Mouse (Mus musculus) liver, embryonic 15.5 days (tissue): ENCODE results near the gene Ep400. TPM values are rescaled to one million over a fixed set of nuclear protein-coding genes. Genes with fewer than 3 reads are reported as not detected.
A peak's percentile ranks its signal among the peaks of the same experiment; 100 is the strongest.

Experiments used
- ATAC-seq: fragments of 200-750 bp; cut with Nextera tagmentation; 2 replicates; pipeline ENCODE4 v1.8.0; 2017; ENCODE audit warnings: moderate number of reproducible peaks, mild to moderate bottlenecking, moderate library complexity; ENCODE audit not compliant: insufficient read depth
- H3K27ac ChIP-seq: fragments of 300-500 bp; sonication (generic); replicated peaks from 2 replicates; pipeline ENCODE4 v1.5.1; 2015; ENCODE audit warnings: mild to moderate bottlenecking, inconsistent platforms
- H3K27me3 ChIP-seq: fragments of 300-500 bp; sonication (generic); 2 replicates; pipeline ENCODE4 v1.6.1; 2015; ENCODE audit warnings: mild to moderate bottlenecking, inconsistent platforms
- H3K36me3 ChIP-seq: fragments of 300-500 bp; sonication (generic); replicated peaks from 2 replicates; pipeline ENCODE4 v1.6.1; 2015; ENCODE audit warnings: moderate library complexity, mild to moderate bottlenecking, inconsistent platforms
- H3K4me1 ChIP-seq: fragments of 300-500 bp; sonication (generic); replicated peaks from 2 replicates; pipeline ENCODE4 v1.6.1; 2015; ENCODE audit warnings: inconsistent platforms
- H3K4me2 ChIP-seq: fragments of 300-500 bp; sonication (generic); 2 replicates; pipeline ENCODE4 v1.6.1; 2015; ENCODE audit warnings: moderate library complexity, mild to moderate bottlenecking, inconsistent platforms
- H3K4me3 ChIP-seq: fragments of 300-500 bp; sonication (generic); replicated peaks from 2 replicates; pipeline ENCODE4 v1.5.1; 2015; ENCODE audit warnings: mild to moderate bottlenecking, inconsistent platforms
- H3K9ac ChIP-seq: fragments of 300-500 bp; sonication (generic); 2 replicates; pipeline ENCODE4 v1.6.1; 2015; ENCODE audit warnings: moderate library complexity, mild to moderate bottlenecking, inconsistent platforms
- H3K9me3 ChIP-seq: fragments of 300-500 bp; sonication (generic); replicated peaks from 2 replicates; pipeline ENCODE4 v1.6.1; 2016; ENCODE audit warnings: inconsistent platforms
- WGBS: fragments of 180-500 bp; shearing (Covaris S2); methylation state at CpG from one replicate; pipeline ENCODE4 v1.1.7; 2015; ENCODE audit warnings: mixed read lengths; ENCODE audit not compliant: insufficient replicate concordance; 5-methylcytosine and 5-hydroxymethylcytosine counted together
- polyA plus RNA-seq: library from polyadenylated mRNA; unstranded; fragments of >200 nt; fragmentation: Nextera tagmentation; extraction: Ambion mirVana; gene quantifications from 2 replicates; pipeline ENCODE4 v1.2.1, GENCODE M21; 2015

Ep400 gene
- 20.0 and 21.3 TPM in 2 replicates for polyA plus RNA-seq

DNA sequence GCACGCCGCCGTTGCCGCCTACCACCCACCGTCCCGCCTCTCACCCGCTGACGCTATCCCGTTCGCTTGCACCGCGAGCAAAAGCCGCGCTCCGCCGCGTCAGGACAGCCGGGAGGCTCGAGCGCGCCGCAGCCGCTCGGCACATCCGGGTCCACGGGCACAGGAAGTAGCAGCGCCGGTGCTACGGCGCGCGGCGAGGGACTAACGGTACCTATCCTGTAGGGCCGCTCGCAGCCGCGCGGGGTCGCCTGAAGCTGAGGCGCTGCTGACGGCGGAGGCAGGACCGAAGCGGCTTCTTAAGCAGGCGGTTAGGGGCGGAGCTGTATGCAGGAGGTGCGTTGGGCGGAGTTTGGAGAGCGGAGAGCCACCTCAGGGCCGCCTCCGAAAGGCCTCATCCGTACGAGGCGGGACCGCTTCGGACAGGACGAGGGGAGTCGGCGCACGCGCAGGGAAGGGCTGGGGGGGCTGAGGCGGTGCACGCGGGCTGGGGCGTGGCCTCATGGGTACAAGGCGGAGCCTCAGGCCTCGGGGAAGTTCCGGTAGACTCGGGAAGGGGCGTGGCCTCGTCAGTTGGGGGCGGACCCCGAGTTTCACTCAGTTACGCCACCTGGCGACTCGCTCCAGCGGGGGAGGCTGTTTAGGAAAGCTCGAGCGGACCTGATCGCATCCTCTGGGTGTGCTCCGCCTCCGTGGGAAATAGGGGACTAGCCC lies at the start of gene Ep400:
Gene Ep400, minus strand, starts transcription at position 270 of the 711 bp plus-strand sequence.
- Histone ChIP-seq H3K36me3 (peaks cover 39% of the 10 kb centered on the region), H3K27ac (peak within 1 kb of the TSS; percentile 98), H3K9me3 (no peaks in the 10 kb centered on the region), H3K4me2 (peak within 1 kb of the TSS; percentile 72), H3K27me3 (no peaks in the 10 kb centered on the region), H3K4me3 (peak within 1 kb of the TSS; percentile 95), H3K9ac (peak within 1 kb of the TSS; percentile 94), H3K4me1 (peaks cover 34% of the 10 kb centered on the region)
- under 1% methylated on average over 83 of the region's 83 CpGs for WGBS
- ATAC-seq = peak; percentile 94

- H3K27ac ChIP-seq = peak within 1 kb of the TSS; percentile 93
- no peaks in the 10 kb centered on the region for H3K9me3 ChIP-seq
- H3K36me3 ChIP-seq = peaks cover 26% of the 10 kb centered on the region
- ATAC-seq = peak; percentile 85
- H3K27me3 ChIP-seq = no peaks in the 10 kb centered on the region
- WGBS = under 1% methylated on average over 80 of the region's 80 CpGs
- H3K4me1 ChIP-seq = peaks cover 53% of the 10 kb centered on the region
- peak within 1 kb of the TSS; percentile 96 for H3K4me3 ChIP-seq
- peak within 1 kb of the TSS; percentile 99 for H3K9ac ChIP-seq
- peak within 1 kb of the TSS; percentile 88 for H3K4me2 ChIP-seq
Measured at GRCm38 (mm10) chr5:110809667-110810325, 39.3 kb upstream of the Ep400 start, which contains the start of gene Ulk1. Ulk1 (minus strand) TSS chr5:110810097.

GRCm38 (mm10) chr5:110808821-110809666 lies 38.5 kb upstream of the Ep400 start:
- 2% methylated on average over 27 of the region's 27 CpGs for WGBS
- Histone ChIP-seq H3K27me3 (no peaks in the 10 kb centered on the region), H3K36me3 (peaks cover 32% of the 10 kb centered on the region), H3K4me2 (peak overlapping the region; percentile 88), H3K9ac (peak overlapping the region; percentile 99), H3K4me1 (peaks cover 60% of the 10 kb centered on the region), H3K4me3 (peak overlapping the region; percentile 96), H3K27ac (peak overlapping the region; percentile 93), H3K9me3 (no peaks in the 10 kb centered on the region)
- ATAC-seq = no peak

DNA sequence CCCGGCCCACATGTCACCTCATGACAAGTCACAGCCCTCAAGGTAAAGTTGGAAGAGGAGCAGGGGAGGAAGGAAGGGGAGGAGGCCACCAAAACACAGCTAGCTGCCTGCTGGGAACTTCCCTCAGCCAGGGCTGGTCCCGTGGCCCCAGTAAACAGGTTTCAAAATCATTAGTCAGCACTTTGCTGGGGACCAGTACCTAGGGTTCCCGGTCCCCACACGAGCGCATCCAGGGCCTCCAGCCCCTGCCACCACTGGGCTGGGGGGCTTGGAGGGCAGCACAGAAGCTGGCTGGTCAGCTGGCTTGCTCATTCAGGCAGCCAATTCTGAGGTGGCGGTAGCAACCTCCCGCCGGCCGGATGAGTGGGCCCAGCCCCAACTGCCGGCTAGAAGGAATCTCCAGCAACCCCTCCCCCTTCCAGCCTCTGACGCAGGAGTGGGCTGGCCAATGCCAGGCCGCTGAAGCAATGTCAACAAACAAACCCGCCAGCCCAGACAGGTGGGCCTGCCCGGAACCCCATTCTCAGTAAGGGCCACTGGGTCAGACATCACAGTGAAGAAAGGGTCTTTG lies 37.6 kb upstream of the Ep400 start:
- Histone ChIP-seq H3K4me3 (peak overlapping the region; percentile 96), H3K36me3 (peaks cover 35% of the 10 kb centered on the region), H3K27me3 (no peaks in the 10 kb centered on the region), H3K9me3 (no peaks in the 10 kb centered on the region), H3K4me1 (peaks cover 69% of the 10 kb centered on the region), H3K9ac (peak overlapping the region; percentile 99), H3K4me2 (peak overlapping the region; percentile 88), H3K27ac (peak overlapping the region; percentile 93)
- WGBS = under 1% methylated on average over 14 of the region's 14 CpGs
- peak; percentile 75 for ATAC-seq

DNA sequence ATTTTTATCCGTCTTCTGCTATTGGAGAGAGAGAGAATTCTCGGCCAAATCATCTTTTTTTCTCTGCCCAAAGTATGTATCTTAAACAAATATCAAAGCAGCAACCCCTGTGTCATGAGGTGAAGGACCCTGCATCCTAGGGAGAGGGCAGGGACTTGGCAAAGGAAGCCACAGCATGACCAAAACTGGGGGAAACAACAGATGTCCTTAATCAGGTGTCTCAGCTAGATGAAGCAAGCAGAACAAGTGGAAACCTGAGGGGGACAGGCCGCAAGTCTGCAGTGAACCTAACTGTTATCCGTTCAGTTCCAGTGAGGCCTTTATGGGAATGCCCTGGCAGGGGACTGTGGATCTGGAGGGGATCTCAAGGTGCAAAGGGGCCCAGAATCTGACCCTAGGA lies 36.9 kb upstream of the Ep400 start:
- Histone ChIP-seq H3K36me3 (peaks cover 39% of the 10 kb centered on the region), H3K4me3 (peak overlapping the region; percentile 96), H3K27ac (peak overlapping the region; percentile 93), H3K9me3 (no peaks in the 10 kb centered on the region), H3K9ac (peak overlapping the region; percentile 99), H3K4me2 (peak overlapping the region; percentile 88), H3K4me1 (peaks cover 76% of the 10 kb centered on the region), H3K27me3 (no peaks in the 10 kb centered on the region)
- WGBS = 83% methylated on average over 4 of the region's 4 CpGs
- ATAC-seq = no peak

- Histone ChIP-seq H3K9me3 (no peaks in the 10 kb centered on the region), H3K27ac (peak overlapping the region; percentile 93), H3K4me1 (peaks cover 84% of the 10 kb centered on the region), H3K9ac (no peak overlapping the region), H3K4me3 (peak overlapping the region; percentile 96; the same call in 1 of the 2 replicates), H3K4me2 (peak overlapping the region; percentile 88), H3K36me3 (peaks cover 45% of the 10 kb centered on the region), H3K27me3 (no peaks in the 10 kb centered on the region)
- 83% methylated on average over 1 of the region's 1 CpGs for WGBS
- no peak for ATAC-seq
Measured at GRCm38 (mm10) chr5:110806676-110807075, 36.2 kb upstream of the Ep400 start.

- no peak overlapping the region for H3K27ac ChIP-seq
- 0 out of 2 replicates have a peak overlapping the region, but pooled peaks have one; percentile 88 for H3K4me2 ChIP-seq
- H3K4me3 ChIP-seq = no peak overlapping the region
- no peak for ATAC-seq
- H3K27me3 ChIP-seq = no peaks in the 10 kb centered on the region
- 77% methylated on average over 4 of the region's 4 CpGs for WGBS
- H3K36me3 ChIP-seq = peaks cover 51% of the 10 kb centered on the region
- H3K4me1 ChIP-seq = peaks cover 89% of the 10 kb centered on the region
- H3K9me3 ChIP-seq = no peaks in the 10 kb centered on the region
- H3K9ac ChIP-seq = no peak overlapping the region
Measured at GRCm38 (mm10) chr5:110806154-110806553, 35.6 kb upstream of the Ep400 start.

DNA sequence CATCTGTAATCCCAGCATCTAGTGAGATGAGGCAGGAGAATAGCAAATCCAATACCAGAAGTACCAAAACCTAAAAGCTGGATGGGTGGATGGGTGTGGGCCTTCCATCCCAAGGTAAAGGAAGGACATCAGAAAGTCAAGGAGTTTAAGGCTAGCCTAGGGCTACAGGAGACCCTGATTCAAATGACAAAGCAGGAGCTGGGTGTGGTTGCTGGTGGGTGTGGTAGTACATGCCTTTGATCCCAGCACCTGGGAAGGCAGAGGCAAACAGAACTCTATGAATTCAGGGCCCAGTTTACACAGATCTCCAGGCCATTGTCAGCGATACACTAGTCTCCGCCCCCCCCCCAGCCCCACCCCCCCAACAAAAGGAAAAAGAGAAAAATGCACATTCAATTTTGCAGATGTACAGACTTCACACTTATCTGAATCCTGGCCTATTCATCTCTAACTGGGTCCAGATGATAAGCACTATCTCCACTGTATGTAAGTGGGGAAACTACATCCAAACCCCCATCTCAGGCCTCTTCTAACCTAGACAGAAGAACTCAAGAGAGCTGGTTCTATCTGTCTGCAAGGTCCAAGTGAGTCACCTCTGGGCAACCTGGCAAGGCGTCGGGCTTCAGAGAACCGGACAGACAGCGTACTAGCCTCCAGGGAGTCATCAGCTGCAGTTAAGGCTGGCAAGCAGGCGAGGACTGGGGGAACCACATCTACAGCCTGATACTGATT lies 33.7 kb upstream of the Ep400 start:
- Histone ChIP-seq H3K27me3 (no peaks in the 10 kb centered on the region), H3K4me3 (peak overlapping the region; percentile 14), H3K9me3 (no peaks in the 10 kb centered on the region), H3K27ac (peak overlapping the region; percentile 76), H3K36me3 (peaks cover 70% of the 10 kb centered on the region), H3K9ac (peak overlapping the region; percentile 26; the same call in 1 of the 2 replicates), H3K4me1 (peaks cover 97% of the 10 kb centered on the region), H3K4me2 (peak overlapping the region; percentile 51)
- WGBS = 31% methylated on average over 7 of the region's 7 CpGs
- ATAC-seq = no peak; the same call in 1 of the 2 replicates

GRCm38 (mm10) chr5:110802809-110803208 lies 32.3 kb upstream of the Ep400 start:
- no peaks in the 10 kb centered on the region for H3K9me3 ChIP-seq
- ATAC-seq = no peak
- H3K27ac ChIP-seq = no peak overlapping the region
- H3K4me2 ChIP-seq = no peak overlapping the region
- no peak overlapping the region for H3K4me3 ChIP-seq
- peaks cover 96% of the 10 kb centered on the region for H3K4me1 ChIP-seq
- H3K27me3 ChIP-seq = no peaks in the 10 kb centered on the region
- H3K9ac ChIP-seq = no peak overlapping the region
- H3K36me3 ChIP-seq = peaks cover 84% of the 10 kb centered on the region

GRCm38 (mm10) chr5:110802186-110802585 lies 31.7 kb upstream of the Ep400 start:
- 81% methylated on average over 4 of the region's 4 CpGs for WGBS
- Histone ChIP-seq H3K4me3 (no peak overlapping the region), H3K9me3 (no peaks in the 10 kb centered on the region), H3K27me3 (no peaks in the 10 kb centered on the region), H3K27ac (no peak overlapping the region), H3K4me1 (peaks cover 92% of the 10 kb centered on the region), H3K36me3 (peaks cover 87% of the 10 kb centered on the region), H3K9ac (no peak overlapping the region), H3K4me2 (no peak overlapping the region)
- ATAC-seq = no peak
